Mouse (Mus musculus) forebrain, postnatal 0 days (tissue): ENCODE data around the gene Csnk1e. TPM values are rescaled to one million over a fixed set of nuclear protein-coding genes. Genes with fewer than 3 reads are reported as not detected.

ENCODE experiments used
- ATAC-seq: fragments of 200-750 bp; cut with Nextera tagmentation; 2 replicates; pipeline ENCODE4 v1.8.0; 2017; ENCODE audit warnings: mild to moderate bottlenecking, moderate library complexity
- DNase-seq: peaks from one replicate; pipeline ENCODE4 v3.0.0-alpha.2; 2015
- H3K27ac ChIP-seq: fragments of 300-500 bp; sonication (generic); 2 replicates; pipeline ENCODE4 v1.5.1; 2014; ENCODE audit warnings: low read depth, mild to moderate bottlenecking, antibody characterized with exemption, low read length, moderate library complexity, mixed read lengths
- H3K27me3 ChIP-seq: fragments of 300-500 bp; sonication (generic); 2 replicates; pipeline ENCODE4 v1.6.1; 2014; ENCODE audit warnings: mild to moderate bottlenecking, low read length, mixed read lengths; ENCODE audit not compliant: insufficient read depth
- H3K36me3 ChIP-seq: fragments of 300-500 bp; sonication (generic); 2 replicates; pipeline ENCODE4 v1.6.1; 2014; ENCODE audit warnings: mild to moderate bottlenecking, moderate library complexity; ENCODE audit not compliant: insufficient read depth
- H3K4me1 ChIP-seq: fragments of 300-500 bp; sonication (generic); 2 replicates; pipeline ENCODE4 v1.6.1; 2014; ENCODE audit warnings: antibody characterized with exemption; ENCODE audit not compliant: insufficient read depth
- H3K4me2 ChIP-seq: fragments of 300-500 bp; sonication (generic); 2 replicates; pipeline ENCODE4 v1.6.1; 2014; ENCODE audit warnings: low read depth, mild to moderate bottlenecking, moderate library complexity
- H3K4me3 ChIP-seq: fragments of 300-500 bp; sonication (generic); 2 replicates; pipeline ENCODE4 v1.5.1; 2014; ENCODE audit warnings: low read depth, low read length, mixed read lengths
- H3K9ac ChIP-seq: fragments of 300-500 bp; sonication (generic); 2 replicates; pipeline ENCODE4 v1.6.1; 2014; ENCODE audit warnings: mild to moderate bottlenecking
- H3K9me3 ChIP-seq: fragments of 300-500 bp; sonication (generic); 2 replicates; pipeline ENCODE4 v1.6.1; 2016; ENCODE audit warnings: low read length
- CTCF ChIP-seq: sonication (generic); IDR thresholded peaks from 2 replicates; pipeline ENCODE4 v1.5.1; 2016; ENCODE audit warnings: antibody characterized with exemption, control low read depth, low read depth
- WGBS: fragments of 180-500 bp; shearing (Covaris S2); extraction: QIAGEN DNeasy Blood & Tissue Kit; methylation state at CpG from one replicate; pipeline ENCODE4 v1.1.7; 2014; 5-methylcytosine and 5-hydroxymethylcytosine counted together
- polyA plus RNA-seq: library from polyadenylated mRNA; unstranded; fragments of >200 nt; fragmentation: Nextera tagmentation; extraction: Ambion mirVana; gene quantifications from 2 replicates; pipeline ENCODE4 v1.2.1, GENCODE M21; 2015
- total RNA-seq: library from RNA; depleted of rRNA; stranded (reverse); fragments of >200 nt; gene quantifications from 2 replicates; pipeline ENCODE4 v1.2.3, GENCODE M21; 2014

The Csnk1e gene
- total and polyA plus RNA-seq, 2 experiments from 2014 or later, result 248 to 490 TPM

DNA sequence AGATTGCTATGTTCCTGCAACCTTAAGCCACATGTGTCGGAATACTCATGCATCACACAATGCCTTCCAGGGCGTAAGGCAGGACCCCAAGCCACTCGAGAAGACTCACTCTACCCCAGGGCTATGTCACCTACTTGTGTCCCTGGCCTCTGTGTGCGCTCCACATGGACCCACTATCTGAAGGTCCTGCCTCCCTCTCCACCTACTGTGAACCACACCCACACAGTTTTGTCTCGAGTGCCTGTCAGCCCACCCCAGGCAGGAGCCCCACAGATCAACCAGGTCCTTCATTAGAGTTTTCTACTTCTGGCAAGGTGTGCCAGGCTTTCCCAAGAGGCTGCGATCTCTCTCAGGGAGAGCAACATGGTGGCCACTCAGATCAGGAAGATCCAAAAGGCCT is 60.1 kb downstream of the Csnk1e start:
- 90% methylated on average over 6 of the region's 6 CpGs for WGBS
- ATAC-seq (no peak), DNase-seq (no peak)
- Histone ChIP-seq H3K27me3 (no peaks in the 10 kb centered on the region), H3K9me3 (no peaks in the 10 kb centered on the region), H3K27ac (no peak overlapping the region), H3K4me1 (no peaks in the 10 kb centered on the region), H3K4me2 (no peak overlapping the region), H3K36me3 (peaks cover 4% of the 10 kb centered on the region; the same call in 1 of the 2 replicates), H3K4me3 (no peak overlapping the region), H3K9ac (no peak overlapping the region)
- no peak for TF ChIP-seq CTCF

DNA sequence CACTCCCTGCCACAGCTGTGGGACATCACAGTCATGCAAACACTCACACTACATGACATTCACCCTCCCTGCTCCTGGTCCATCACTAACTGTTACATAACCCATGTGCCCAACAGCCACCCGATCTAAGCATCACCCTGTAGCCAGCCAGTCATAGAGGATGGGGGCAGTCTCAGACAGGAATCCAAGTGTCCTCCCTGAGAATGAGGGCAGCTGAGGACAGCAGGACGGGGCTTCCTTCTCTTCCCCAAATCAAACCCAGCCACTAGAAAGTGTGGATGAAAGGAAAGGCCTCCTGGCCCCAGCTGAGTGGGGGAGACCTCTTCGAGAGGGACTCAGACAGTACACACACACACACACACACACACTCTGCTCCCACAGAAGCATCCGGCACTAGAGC is 60.5 kb downstream of the Csnk1e start:
- ATAC-seq (no peak), DNase-seq (no peak)
- H3K9ac ChIP-seq, result no peak overlapping the region
- H3K27ac ChIP-seq, result no peak overlapping the region
- H3K4me2 ChIP-seq, result no peak overlapping the region
- no peaks in the 10 kb centered on the region for H3K9me3 ChIP-seq
- H3K4me3 ChIP-seq, result no peak overlapping the region
- no peaks in the 10 kb centered on the region for H3K4me1 ChIP-seq
- no peak for TF ChIP-seq CTCF
- WGBS, result 74% methylated on average over 4 of the region's 4 CpGs
- H3K27me3 ChIP-seq, result no peaks in the 10 kb centered on the region
- H3K36me3 ChIP-seq, result peaks cover 4% of the 10 kb centered on the region; the same call in 1 of the 2 replicates

DNA sequence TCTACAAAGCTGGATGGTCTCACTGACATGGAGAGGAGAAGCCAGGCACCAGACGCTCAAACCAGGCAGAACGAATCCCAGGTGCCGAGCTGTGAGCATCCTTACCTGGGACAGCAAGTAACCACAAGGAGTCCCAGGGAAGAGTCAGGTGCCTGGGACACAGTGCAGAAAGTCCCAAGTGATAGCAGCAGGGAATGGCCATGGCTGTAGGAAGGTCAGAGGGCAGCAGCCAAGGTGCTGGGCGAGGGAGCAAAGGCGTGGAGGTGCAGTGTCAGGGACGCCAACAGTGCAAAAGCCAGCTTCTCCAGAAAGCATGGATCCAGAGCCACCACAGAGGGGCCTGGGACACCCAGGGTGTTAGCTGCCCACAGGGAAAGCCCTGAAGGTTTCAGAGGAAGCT is 62.3 kb downstream of the Csnk1e start:
- TF ChIP-seq CTCF, result no peak
- no peaks in the 10 kb centered on the region; the same call in 1 of the 2 replicates for H3K4me1 ChIP-seq
- no peaks in the 10 kb centered on the region for H3K9me3 ChIP-seq
- DNase-seq, result no peak
- H3K36me3 ChIP-seq, result peaks cover 2% of the 10 kb centered on the region; the same call in 1 of the 2 replicates
- 86% methylated on average over 6 of the region's 6 CpGs for WGBS
- H3K9ac ChIP-seq, result no peak overlapping the region
- no peak overlapping the region for H3K4me3 ChIP-seq
- no peaks in the 10 kb centered on the region for H3K27me3 ChIP-seq
- no peak overlapping the region for H3K4me2 ChIP-seq
- no peak overlapping the region for H3K27ac ChIP-seq
- ATAC-seq, result no peak

DNA sequence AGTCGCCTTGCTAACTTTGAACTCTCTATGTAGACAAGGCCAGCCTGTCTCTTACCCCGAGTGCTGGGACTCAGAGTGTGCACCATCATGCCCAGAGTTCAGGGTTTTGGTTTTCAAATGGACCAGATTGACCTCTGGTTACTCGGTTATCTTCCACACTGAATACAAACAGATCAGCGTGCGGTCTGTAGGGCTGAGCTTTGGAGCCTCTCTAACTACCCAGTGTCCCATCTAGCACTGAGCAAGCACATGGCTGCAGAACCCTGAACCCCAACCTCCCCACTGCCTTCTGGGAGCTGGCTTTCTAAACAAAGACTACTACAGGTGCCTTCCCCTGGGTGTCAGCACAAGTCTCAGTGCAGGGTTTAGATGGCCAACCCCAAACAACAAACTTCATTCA is 62.8 kb downstream of the Csnk1e start:
- ATAC-seq (no peak), DNase-seq (no peak)
- Histone ChIP-seq H3K9me3 (no peaks in the 10 kb centered on the region), H3K36me3 (no peaks in the 10 kb centered on the region; the same call in 1 of the 2 replicates), H3K27ac (no peak overlapping the region), H3K4me3 (no peak overlapping the region), H3K4me2 (no peak overlapping the region), H3K27me3 (no peaks in the 10 kb centered on the region), H3K9ac (no peak overlapping the region), H3K4me1 (no peaks in the 10 kb centered on the region; the same call in 1 of the 2 replicates)
- WGBS, result 93% methylated on average over 5 of the region's 5 CpGs
- TF ChIP-seq CTCF, result no peak

DNA sequence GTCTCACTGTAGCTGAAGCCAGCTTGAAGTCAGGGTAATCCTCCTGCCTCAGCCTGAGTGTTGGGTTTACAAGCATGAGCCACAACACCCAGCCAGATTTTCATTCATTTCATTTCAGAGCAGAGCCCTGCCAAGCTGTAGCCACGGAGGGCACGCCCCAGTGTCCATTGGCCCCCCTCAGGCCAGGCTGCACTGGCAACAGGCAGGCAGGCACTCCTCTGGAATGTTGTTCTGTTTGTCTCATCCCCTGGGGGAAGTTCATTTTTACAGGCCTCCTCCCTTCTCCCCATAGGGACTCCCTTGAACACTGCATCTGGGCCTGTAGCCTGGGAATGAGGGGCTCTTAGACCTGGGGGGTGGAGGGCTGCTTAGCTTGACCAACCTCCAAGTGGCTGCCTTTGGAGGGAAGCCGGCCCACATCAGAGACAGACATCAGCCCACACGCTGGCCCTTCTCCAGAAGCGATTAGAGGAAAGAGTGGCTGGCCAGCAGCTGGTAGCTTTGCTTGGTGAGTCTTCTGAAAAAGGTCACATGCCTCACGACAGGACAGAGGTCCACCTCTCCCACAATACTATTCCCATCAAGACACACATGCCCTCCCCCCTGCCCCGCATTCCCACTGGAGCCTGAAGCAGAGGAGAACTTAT is 63.8 kb downstream of the Csnk1e start:
- 34% methylated on average over 7 of the region's 7 CpGs for WGBS
- DNase-seq (peak; percentile 23), ATAC-seq (peak; percentile 38)
- Histone ChIP-seq H3K4me1 (no peaks in the 10 kb centered on the region; the same call in 1 of the 2 replicates), H3K27me3 (no peaks in the 10 kb centered on the region), H3K9ac (no peak overlapping the region), H3K36me3 (no peaks in the 10 kb centered on the region; the same call in 1 of the 2 replicates), H3K27ac (no peak overlapping the region), H3K4me2 (no peak overlapping the region), H3K4me3 (no peak overlapping the region), H3K9me3 (no peaks in the 10 kb centered on the region)
- no peak for TF ChIP-seq CTCF

DNA sequence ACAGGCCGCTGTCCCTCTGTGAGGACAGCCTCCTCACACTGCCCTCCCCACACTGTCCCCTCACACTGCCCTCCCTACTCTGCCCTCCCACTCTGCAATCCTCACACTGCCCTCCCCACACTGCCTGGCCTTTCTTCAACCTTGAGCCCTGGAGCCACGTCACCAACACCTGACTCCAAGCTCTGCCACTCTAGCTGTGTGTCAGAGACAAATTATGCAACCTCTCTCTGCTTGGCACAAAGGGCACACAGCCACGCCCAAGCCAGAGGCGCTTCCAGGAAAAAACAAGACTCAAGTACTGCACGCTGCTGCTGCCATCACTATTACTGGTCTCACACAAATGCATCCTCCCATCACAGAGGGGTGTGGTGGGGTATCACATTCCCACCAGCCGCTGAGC is 64.9 kb downstream of the Csnk1e start:
- Histone ChIP-seq H3K27me3 (no peaks in the 10 kb centered on the region), H3K9ac (no peak overlapping the region), H3K9me3 (no peaks in the 10 kb centered on the region), H3K27ac (no peak overlapping the region), H3K4me2 (no peak overlapping the region), H3K4me1 (no peaks in the 10 kb centered on the region; the same call in 1 of the 2 replicates), H3K4me3 (no peak overlapping the region), H3K36me3 (no peaks in the 10 kb centered on the region; the same call in 1 of the 2 replicates)
- WGBS, result 77% methylated on average over 6 of the region's 6 CpGs
- no peak for DNase-seq
- ATAC-seq, result no peak
- TF ChIP-seq CTCF, result no peak

DNA sequence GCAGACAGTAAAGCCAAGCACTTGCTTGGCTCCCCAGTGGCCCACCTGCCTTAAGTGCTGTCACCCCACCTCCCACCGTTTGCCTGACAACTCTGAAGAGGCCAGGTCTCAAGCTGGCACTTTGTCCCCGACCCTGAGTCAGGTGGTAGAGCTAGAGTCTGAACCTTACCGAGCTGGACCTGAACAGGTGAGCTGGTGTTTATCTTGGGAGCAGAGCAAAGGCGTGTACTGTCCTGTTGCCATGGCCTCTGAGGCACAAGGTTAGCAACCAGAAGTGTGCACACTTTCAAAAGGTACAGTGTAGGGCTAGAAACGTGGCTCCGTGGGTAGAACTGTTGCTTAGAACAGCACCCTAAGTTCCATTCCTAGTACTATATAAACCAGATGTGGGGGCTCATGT is 67.2 kb downstream of the Csnk1e start:
- TF ChIP-seq CTCF, result no peak
- ATAC-seq, result no peak
- no peak overlapping the region for H3K4me2 ChIP-seq
- WGBS, result 77% methylated on average over 6 of the region's 6 CpGs
- H3K9me3 ChIP-seq, result no peaks in the 10 kb centered on the region
- no peak overlapping the region for H3K9ac ChIP-seq
- no peaks in the 10 kb centered on the region; the same call in 1 of the 2 replicates for H3K4me1 ChIP-seq
- H3K27ac ChIP-seq, result no peak overlapping the region
- no peak overlapping the region for H3K4me3 ChIP-seq
- H3K27me3 ChIP-seq, result no peaks in the 10 kb centered on the region
- no peaks in the 10 kb centered on the region; the same call in 1 of the 2 replicates for H3K36me3 ChIP-seq
- no peak for DNase-seq
